Mouse (Mus musculus) liver, adult 2 months (tissue): ENCODE results near the gene Slc24a2. TPM values are rescaled to one million over a fixed set of nuclear protein-coding genes. Genes with fewer than 3 reads are reported as not detected.

Source experiments
- DNase-seq: peaks from one replicate; pipeline ENCODE4 v3.0.0-alpha.2; 2011; ENCODE audit warnings: low read depth, low spot score; ENCODE audit errors: extremely low read depth
- H3K27ac ChIP-seq: fragments of 200-500 bp; replicated peaks from 2 replicates; pipeline ENCODE4 v1.5.1; 2012; ENCODE audit warnings: low read depth, mild to moderate bottlenecking, control low read depth, inconsistent platforms, low read length; ENCODE audit not compliant: insufficient read depth
- H3K27me3 ChIP-seq: fragments of 200-500 bp; 2 replicates; pipeline ENCODE4 v1.6.1; 2012; ENCODE audit warnings: mild to moderate bottlenecking, moderate library complexity, low read length, inconsistent platforms; ENCODE audit not compliant: control insufficient read depth, insufficient read depth
- H3K36me3 ChIP-seq: fragments of 200-500 bp; 2 replicates; pipeline ENCODE4 v1.6.1; 2012; ENCODE audit warnings: low read length, inconsistent platforms; ENCODE audit not compliant: control insufficient read depth, insufficient read depth
- H3K4me1 ChIP-seq: fragments of 200-500 bp; 2 replicates; pipeline ENCODE4 v1.6.1; 2011; ENCODE audit warnings: low read length; ENCODE audit not compliant: control insufficient read depth, insufficient read depth
- H3K4me3 ChIP-seq: fragments of 200-500 bp; 2 replicates; pipeline ENCODE4 v1.5.1; 2011; ENCODE audit warnings: low read depth, mild to moderate bottlenecking, control low read depth, low read length, moderate library complexity; ENCODE audit not compliant: insufficient read depth
- H3K79me2 ChIP-seq: fragments of 200-500 bp; 2 replicates; pipeline ENCODE4 v1.6.1; 2012; ENCODE audit warnings: inconsistent platforms, mild to moderate bottlenecking, low read length, moderate library complexity; ENCODE audit not compliant: control insufficient read depth, insufficient read depth
- H3K9ac ChIP-seq: fragments of 200-500 bp; 2 replicates; pipeline ENCODE4 v1.6.1; 2012; ENCODE audit warnings: low read depth, mild to moderate bottlenecking, control low read depth, inconsistent platforms, low read length
- CTCF ChIP-seq: fragments of 200-500 bp; IDR thresholded peaks from 2 replicates; pipeline ENCODE4 v1.5.1; 2011; ENCODE audit warnings: low read depth, low read length, control low read depth
- POLR2A ChIP-seq: fragments of 200-500 bp; IDR thresholded peaks from 2 replicates; pipeline ENCODE4 v1.6.1; 2011; ENCODE audit warnings: low read length, control low read depth; ENCODE audit not compliant: insufficient read depth; ENCODE audit errors: extremely low read depth
- WGBS: fragments of 180-500 bp; shearing (Covaris S2); methylation state at CpG from one replicate; pipeline ENCODE4 v1.1.7; 2018; 5-methylcytosine and 5-hydroxymethylcytosine counted together
- polyA plus RNA-seq: library from polyadenylated mRNA; depleted of rRNA; stranded (reverse); fragments of >200 nt; gene quantifications from 2 replicates; pipeline ENCODE4 v1.2.3, GENCODE M21; 2012
- total RNA-seq: library from RNA; depleted of rRNA; stranded (reverse); fragments of >200 nt; gene quantifications from 2 replicates; pipeline ENCODE4 v1.2.3, GENCODE M21; 2014

The Slc24a2 gene
- total and polyA plus RNA-seq, 2 experiments: not detected

GRCm38 (mm10) chr4:87013721-87014620, 216.3 kb downstream of the Slc24a2 start:
- H3K27me3 ChIP-seq: 0 out of 2 replicates have a peak, but pooled peaks cover 2% of the 10 kb centered on the region
- DNase-seq: no peak
- H3K9ac ChIP-seq: no peak overlapping the region
- H3K79me2 ChIP-seq: no peaks in the 10 kb centered on the region
- no peaks in the 10 kb centered on the region for H3K4me1 ChIP-seq
- WGBS: 73% methylated on average over 7 of the region's 7 CpGs
- no peaks in the 10 kb centered on the region for H3K36me3 ChIP-seq
- TF ChIP-seq POLR2A: no peak
- TF ChIP-seq CTCF: no peak
- no peak overlapping the region for H3K27ac ChIP-seq
- no peak overlapping the region for H3K4me3 ChIP-seq

GRCm38 (mm10) chr4:86992470-86992869, 237.8 kb downstream of the Slc24a2 start:
- DNase-seq: peak; percentile 1
- H3K27me3 ChIP-seq: no peaks in the 10 kb centered on the region
- no peak overlapping the region for H3K9ac ChIP-seq
- H3K27ac ChIP-seq: no peak overlapping the region
- WGBS: 69% methylated on average over 3 of the region's 3 CpGs
- no peaks in the 10 kb centered on the region for H3K79me2 ChIP-seq
- H3K4me1 ChIP-seq: no peaks in the 10 kb centered on the region
- no peak overlapping the region for H3K4me3 ChIP-seq
- no peaks in the 10 kb centered on the region for H3K36me3 ChIP-seq
- TF ChIP-seq POLR2A (no peak), CTCF (peak; percentile 69)

GRCm38 (mm10) chr4:86989301-86989700, 241.0 kb downstream of the Slc24a2 start:
- no peak for DNase-seq
- Histone ChIP-seq H3K27ac (no peak overlapping the region), H3K9ac (no peak overlapping the region), H3K27me3 (no peaks in the 10 kb centered on the region), H3K36me3 (no peaks in the 10 kb centered on the region), H3K4me3 (no peak overlapping the region), H3K79me2 (no peaks in the 10 kb centered on the region), H3K4me1 (no peaks in the 10 kb centered on the region)
- TF ChIP-seq CTCF (no peak), POLR2A (no peak)
- WGBS: 79% methylated on average over 6 of the region's 6 CpGs

GRCm38 (mm10) chr4:86987846-86988245, 242.4 kb downstream of the Slc24a2 start:
- no peaks in the 10 kb centered on the region for H3K27me3 ChIP-seq
- WGBS: 84% methylated on average over 4 of the region's 4 CpGs
- no peak overlapping the region for H3K9ac ChIP-seq
- TF ChIP-seq CTCF (no peak), POLR2A (no peak)
- no peaks in the 10 kb centered on the region for H3K4me1 ChIP-seq
- no peak overlapping the region for H3K27ac ChIP-seq
- no peak for DNase-seq
- H3K4me3 ChIP-seq: no peak overlapping the region
- no peaks in the 10 kb centered on the region for H3K36me3 ChIP-seq
- no peaks in the 10 kb centered on the region for H3K79me2 ChIP-seq

GRCm38 (mm10) chr4:86977272-86977671, 253.0 kb downstream of the Slc24a2 start:
- H3K79me2 ChIP-seq: no peaks in the 10 kb centered on the region
- H3K9ac ChIP-seq: no peak overlapping the region
- no peak overlapping the region for H3K27ac ChIP-seq
- H3K4me1 ChIP-seq: no peaks in the 10 kb centered on the region
- TF ChIP-seq CTCF (no peak), POLR2A (no peak)
- no peak overlapping the region for H3K4me3 ChIP-seq
- H3K36me3 ChIP-seq: no peaks in the 10 kb centered on the region
- 83% methylated on average over 5 of the region's 5 CpGs for WGBS
- DNase-seq: no peak
- no peaks in the 10 kb centered on the region for H3K27me3 ChIP-seq
